Mouse (Mus musculus): ENCODE results near the gene Gm6309. TPM values are rescaled to one million over a fixed set of nuclear protein-coding genes. Genes with fewer than 3 reads are reported as not detected.
A peak's percentile ranks its signal among the peaks of the same experiment; 100 is the strongest.
"Not testable (repeated sequence)": the region's sequence is repeated elsewhere in the genome, so short reads cannot be mapped to it uniquely, and the experiment has no call there.

Gm6309 gene
- total RNA-seq (2021), result not detected
- long read RNA-seq, experiment 1, result 0 reads
- long read RNA-seq, experiment 2, result 0 reads

GRCm38 (mm10) chr5:146170621-146171020, at the start of gene Gm6309:
TSS of gene Gm6309 (minus strand) at chr5:146170721.
- intact Hi-C loops (cut with DNase I); DNase-seq (ENCODE audit: low spot score in 2 of 2): not testable (repeated sequence)

GRCm38 (mm10) chr5:146205537-146205936, 35.0 kb upstream of the Gm6309 start:
- no peak for DNase-seq (ENCODE audit: low spot score in 2 of 2)
- intact Hi-C loops (cut with DNase I), result no loop called here

- no peak for DNase-seq (ENCODE audit: low spot score in 2 of 2)
- intact Hi-C loops (cut with DNase I), result no loop called here
Observed at GRCm38 (mm10) chr5:146203921-146204320, 33.4 kb upstream of the Gm6309 start.

GRCm38 (mm10) chr5:146200580-146200979, 30.1 kb upstream of the Gm6309 start:
- no peak for DNase-seq (ENCODE audit: low spot score in 2 of 2)
- intact Hi-C loops (cut with DNase I), result no loop called here

- no peak for DNase-seq (ENCODE audit: low spot score in 2 of 2)
- intact Hi-C loops (cut with DNase I), result no loop called here
Observed at GRCm38 (mm10) chr5:146199540-146199939, 29.0 kb upstream of the Gm6309 start.

GRCm38 (mm10) chr5:146199073-146199472, 28.6 kb upstream of the Gm6309 start:
- intact Hi-C loops (cut with DNase I), result no loop called here
- no peak for DNase-seq (ENCODE audit: low spot score in 2 of 2)

GRCm38 (mm10) chr5:146193360-146193759, 22.8 kb upstream of the Gm6309 start:
- intact Hi-C loops (cut with DNase I), result no loop called here

GRCm38 (mm10) chr5:146190501-146191269, 20.2 kb upstream of the Gm6309 start:
- DNase-seq (ENCODE audit: low spot score in 2 of 2), result no peak
- intact Hi-C loops (cut with DNase I), result no loop called here

More at GRCm38 (mm10) chr5:146193360-146193759, 22.8 kb upstream of the Gm6309 start:
- DNase-seq (ENCODE audit: low spot score in 2 of 2), result no peak

GRCm38 (mm10) chr5:146190093-146190492, 19.6 kb upstream of the Gm6309 start:
- intact Hi-C loops (cut with DNase I), result no loop called here

GRCm38 (mm10) chr5:146188712-146189111, 18.2 kb upstream of the Gm6309 start:
- DNase-seq (ENCODE audit: low spot score in 2 of 2), result no peak
- intact Hi-C loops (cut with DNase I), result loop anchor here (5.0 to 10.0 kb wide), 2 partner anchors 114 to 286 kb away; no protein-coding TSS in a partner anchor

More at GRCm38 (mm10) chr5:146190093-146190492, 19.6 kb upstream of the Gm6309 start:
- DNase-seq (ENCODE audit: low spot score in 2 of 2), result no peak

- no peak for DNase-seq (ENCODE audit: low spot score in 2 of 2)
- intact Hi-C loops (cut with DNase I), result loop anchor here (5.0 to 10.0 kb wide), 2 partner anchors 114 to 287 kb away; no protein-coding TSS in a partner anchor
Observed at GRCm38 (mm10) chr5:146188144-146188543, 17.6 kb upstream of the Gm6309 start.

GRCm38 (mm10) chr5:146187441-146187840, 16.9 kb upstream of the Gm6309 start:
- DNase-seq (ENCODE audit: low spot score in 2 of 2), result peak; percentile 50 to 64
- intact Hi-C loops (cut with DNase I), result loop anchor here (5.0 to 10.0 kb wide), 2 partner anchors 115 to 287 kb away; no protein-coding TSS in a partner anchor

- intact Hi-C loops (cut with DNase I), result loop anchor here (5.0 to 10.0 kb wide), 2 partner anchors 117 to 290 kb away; no protein-coding TSS in a partner anchor
- DNase-seq (ENCODE audit: low spot score in 2 of 2), result not testable (repeated sequence)
Observed at GRCm38 (mm10) chr5:146185204-146185603, 14.7 kb upstream of the Gm6309 start, which contains the start of gene 1700001J03Rik. TSS of gene 1700001J03Rik (minus strand) at chr5:146185304.

- DNase-seq (ENCODE audit: low spot score in 2 of 2); intact Hi-C loops (cut with DNase I): not testable (repeated sequence)
Observed at GRCm38 (mm10) chr5:146172744-146173143, 2.2 kb upstream of the Gm6309 start.

GRCm38 (mm10) chr5:146160439-146160838, 10.1 kb downstream of the Gm6309 start, which contains the start of gene Gm5565:
TSS of gene Gm5565 (minus strand) at chr5:146160539.
- intact Hi-C loops (cut with DNase I); DNase-seq (ENCODE audit: low spot score in 2 of 2): not testable (repeated sequence)

- intact Hi-C loops (cut with DNase I); DNase-seq (ENCODE audit: low spot score in 2 of 2): not testable (repeated sequence)
Observed at GRCm38 (mm10) chr5:146158326-146158725, 12.2 kb downstream of the Gm6309 start.

GRCm38 (mm10) chr5:146150454-146150853, 20.1 kb downstream of the Gm6309 start:
- intact Hi-C loops (cut with DNase I), result no loop called here
- no peak for DNase-seq (ENCODE audit: low spot score in 2 of 2)

GRCm38 (mm10) chr5:146147903-146148302, 22.6 kb downstream of the Gm6309 start:
- intact Hi-C loops (cut with DNase I), result no loop called here

More at GRCm38 (mm10) chr5:146147903-146148302, 22.6 kb downstream of the Gm6309 start:
- DNase-seq (ENCODE audit: low spot score in 2 of 2), result no peak

Measured in left cerebral cortex, postnatal 14 days (tissue).